Mouse (Mus musculus): Measurements from ENCODE around the gene Ric1. TPM values are rescaled to one million over a fixed set of nuclear protein-coding genes. Genes with fewer than 3 reads are reported as not detected.
"Not testable (repeated sequence)": the region's sequence is repeated elsewhere in the genome, so short reads cannot be mapped to it uniquely, and the experiment has no call there.

The Ric1 gene
- total and polyA plus RNA-seq, 3 experiments = 41.0 to 77.2 (median 54.2) TPM

DNA sequence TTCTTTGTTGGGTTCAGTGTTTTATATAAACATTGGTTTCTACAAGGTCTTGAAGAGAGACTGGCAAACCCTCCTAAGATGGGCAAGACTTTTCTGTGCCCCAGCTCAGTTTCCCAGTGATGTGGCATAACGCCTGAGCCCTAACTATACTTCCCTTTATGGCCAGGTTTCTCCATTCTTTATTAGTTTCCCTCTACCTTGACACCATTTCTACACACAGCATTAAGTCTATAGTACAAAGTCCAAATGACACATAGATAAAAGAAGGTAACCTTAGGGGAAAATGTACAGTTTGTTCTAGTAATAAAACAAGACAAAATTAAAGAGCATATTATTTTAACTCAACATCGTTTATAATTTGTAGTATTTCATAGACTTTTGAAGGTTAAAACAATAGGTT is 60.4 kb downstream of the Ric1 start:
- Histone ChIP-seq H3K4me3 (ENCODE audit: control insufficient read depth in 1 of 2, insufficient read depth in 1 of 2, low read depth in 2 of 2, low read length in 2 of 2) (no peak overlapping the region), H3K9ac (ENCODE audit: control insufficient read depth, low read depth, low read length, poor library complexity, severe bottlenecking) (no peak overlapping the region), H3K27me3 (ENCODE audit: control insufficient read depth in 1 of 2, insufficient read depth in 2 of 2, low read length in 2 of 2) (no peaks in the 10 kb centered on the region), H3K36me3 (ENCODE audit: control insufficient read depth in 1 of 2, insufficient read depth in 2 of 2, low read length in 2 of 2) (peaks cover 2 to 49% of the 10 kb centered on the region in 2 experiments; a peak in 3 of 4 replicates), H3K9me3 (replicated peaks; ENCODE audit: insufficient read depth, low read length) (no peaks in the 10 kb centered on the region), H3K79me2 (ENCODE audit: control insufficient read depth, insufficient read depth, low read length, poor library complexity) (no peaks in the 10 kb centered on the region), H3K4me1 (ENCODE audit: control insufficient read depth in 1 of 2, insufficient read depth in 2 of 2, low read length in 2 of 2) (peaks cover 0 to 2% of the 10 kb centered on the region in 2 experiments; a peak in 2 of 4 replicates), H3K27ac (ENCODE audit: control insufficient read depth, low read depth, low read length) (no peak overlapping the region)
- DNase-seq (ENCODE audit: low read depth, low spot score) = no peak
- TF ChIP-seq TAL1 (IDR thresholded peaks at IDR 0.05; ENCODE audit: low read length) = no peak
- TF ChIP-seq NELFE (IDR thresholded peaks at IDR 0.05; ENCODE audit: low read depth, low read length) = no peak
- TF ChIP-seq NRF1 (IDR thresholded peaks at IDR 0.05; ENCODE audit: insufficient read depth, low read depth, low read length, poor library complexity, severe bottlenecking) = no peak
- no peak for TF ChIP-seq POLR2AphosphoS2 (IDR thresholded peaks at IDR 0.05; ENCODE audit: low read length)
- no peak for TF ChIP-seq TCF12 (IDR thresholded peaks at IDR 0.05; ENCODE audit: low read depth, low read length)
- no peak for TF ChIP-seq ZKSCAN1 (IDR thresholded peaks at IDR 0.05; ENCODE audit: low read depth, low read length)
- TF ChIP-seq UBTF (IDR thresholded peaks at IDR 0.05; ENCODE audit: borderline replicate concordance, insufficient read depth, low read depth, low read length) = no peak
- TF ChIP-seq ZC3H11A (IDR thresholded peaks at IDR 0.05; ENCODE audit: low read depth, low read length) = no peak
- TF ChIP-seq MYC (IDR thresholded peaks at IDR 0.05; ENCODE audit: low read depth, low read length) = no peak
- no peak for TF ChIP-seq RAD21 (IDR thresholded peaks at IDR 0.05; ENCODE audit: low read depth, low read length)
- TF ChIP-seq BHLHE40 (IDR thresholded peaks at IDR 0.05; ENCODE audit: borderline replicate concordance, low read depth, low read length) = no peak
- TF ChIP-seq GATA1 (IDR thresholded peaks at IDR 0.05; ENCODE audit: low read depth, low read length) = no peak
- TF ChIP-seq E2F4 (IDR thresholded peaks at IDR 0.05; ENCODE audit: borderline replicate concordance, low read depth, low read length) = no peak
- TF ChIP-seq ELF1 (IDR thresholded peaks at IDR 0.05; ENCODE audit: low read depth, low read length) = no peak
- TF ChIP-seq CHD2 (IDR thresholded peaks at IDR 0.05; ENCODE audit: low read length) = no peak
- TF ChIP-seq HCFC1 (IDR thresholded peaks at IDR 0.05; ENCODE audit: low read depth, low read length) = no peak

DNA sequence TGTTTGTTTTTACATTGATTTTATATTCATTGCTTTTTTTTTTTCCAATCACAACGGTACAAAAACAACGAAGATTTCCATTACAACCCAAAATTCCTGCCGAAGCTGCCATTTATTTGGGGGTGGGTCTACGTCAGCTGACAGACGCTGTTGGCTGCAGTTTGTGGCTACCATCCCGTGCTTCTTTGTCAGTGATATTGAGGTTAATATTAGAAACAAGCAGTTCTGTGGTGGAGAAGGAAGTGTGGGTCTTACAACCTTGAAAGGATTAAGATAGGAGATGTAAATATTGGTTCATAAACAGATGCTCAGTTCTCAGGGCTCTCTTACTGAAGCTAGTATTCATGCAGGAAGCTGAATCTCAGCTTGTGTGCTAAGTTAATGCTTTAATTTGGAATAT is 61.7 kb downstream of the Ric1 start:
- H3K36me3 ChIP-seq (ENCODE audit: control insufficient read depth in 1 of 2, insufficient read depth in 2 of 2, low read length in 2 of 2) = peaks cover 2 to 47% of the 10 kb centered on the region in 2 experiments; a peak in 3 of 4 replicates
- H3K27me3 ChIP-seq (ENCODE audit: control insufficient read depth in 1 of 2, insufficient read depth in 2 of 2, low read length in 2 of 2) = no peaks in the 10 kb centered on the region
- H3K4me3 ChIP-seq (ENCODE audit: control insufficient read depth in 1 of 2, insufficient read depth in 1 of 2, low read depth in 2 of 2, low read length in 2 of 2) = no peak overlapping the region
- no peak overlapping the region for H3K27ac ChIP-seq (ENCODE audit: control insufficient read depth, low read depth, low read length)
- H3K79me2 ChIP-seq (ENCODE audit: control insufficient read depth, insufficient read depth, low read length, poor library complexity) = no peaks in the 10 kb centered on the region
- DNase-seq (ENCODE audit: low read depth, low spot score) = no peak
- H3K4me1 ChIP-seq (ENCODE audit: control insufficient read depth in 1 of 2, insufficient read depth in 2 of 2, low read length in 2 of 2) = peaks cover 0 to 2% of the 10 kb centered on the region in 2 experiments; a peak in 2 of 4 replicates
- no peaks in the 10 kb centered on the region for H3K9me3 ChIP-seq (replicated peaks; ENCODE audit: insufficient read depth, low read length)
- H3K9ac ChIP-seq (ENCODE audit: control insufficient read depth, low read depth, low read length, poor library complexity, severe bottlenecking) = no peak overlapping the region
- TF ChIP-seq TBP (IDR thresholded peaks at IDR 0.05; ENCODE audit: low read depth, low read length) (no peak), MEF2A (IDR thresholded peaks at IDR 0.05; ENCODE audit: extremely low read depth, insufficient replicate concordance, low read depth, low read length, poor library complexity, severe bottlenecking) (no peak), MAZ (IDR thresholded peaks at IDR 0.05; ENCODE audit: low read depth, low read length) (no peak)

DNA sequence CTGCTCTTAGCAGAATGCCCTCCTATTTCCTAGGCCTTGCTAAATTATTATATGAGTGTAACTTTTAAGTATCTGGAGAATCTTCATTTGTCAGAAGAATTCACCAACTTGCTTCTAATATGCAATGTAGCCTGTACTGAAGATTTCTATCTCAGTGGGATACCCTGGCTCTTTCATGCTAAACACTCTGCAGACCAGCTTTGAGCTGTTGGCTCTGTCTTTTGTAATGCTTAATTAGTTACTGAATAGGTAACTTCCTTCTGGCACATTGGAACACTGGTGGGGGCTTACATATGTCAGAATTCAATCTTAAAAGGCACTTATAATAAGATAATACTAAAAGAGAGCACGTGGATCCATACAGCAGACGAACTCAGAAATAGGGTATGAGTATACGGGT is 71.7 kb downstream of the Ric1 start:
- DNase-seq (ENCODE audit: low read depth, low spot score); H3K79me2 ChIP-seq (ENCODE audit: control insufficient read depth, insufficient read depth, low read length, poor library complexity); H3K4me1 ChIP-seq (ENCODE audit: control insufficient read depth in 1 of 2, insufficient read depth in 2 of 2, low read length in 2 of 2); H3K9ac ChIP-seq (ENCODE audit: control insufficient read depth, low read depth, low read length, poor library complexity, severe bottlenecking); H3K9me3 ChIP-seq (replicated peaks; ENCODE audit: insufficient read depth, low read length); H3K27me3 ChIP-seq (ENCODE audit: control insufficient read depth in 1 of 2, insufficient read depth in 2 of 2, low read length in 2 of 2); H3K4me3 ChIP-seq (ENCODE audit: control insufficient read depth in 1 of 2, insufficient read depth in 1 of 2, low read depth in 2 of 2, low read length in 2 of 2); H3K27ac ChIP-seq (ENCODE audit: control insufficient read depth, low read depth, low read length): not testable (repeated sequence)
- peaks cover 0 to 31% of the 10 kb centered on the region in 2 experiments; a peak in 2 of 4 replicates for H3K36me3 ChIP-seq (ENCODE audit: control insufficient read depth in 1 of 2, insufficient read depth in 2 of 2, low read length in 2 of 2)

Measured in MEL (cell line).